Mouse (Mus musculus): ENCODE measurements around the gene 4933427D14Rik.

- TF ChIP-seq CTCF (conservative IDR thresholded peaks at IDR 0.05; ENCODE audit: low read length) (no peak), NANOG (IDR thresholded peaks at IDR 0.05; ENCODE audit: borderline replicate concordance, low read length) (peak; percentile 92), POU5F1 (IDR thresholded peaks at IDR 0.05; ENCODE audit: borderline replicate concordance, low read length) (no peak)
Measured at GRCm38 (mm10) chr11:72176553-72176952, 30.7 kb downstream of the 4933427D14Rik start.
